Mouse (Mus musculus): ENCODE results near the gene Tekt1.

Tekt1 gene

DNA sequence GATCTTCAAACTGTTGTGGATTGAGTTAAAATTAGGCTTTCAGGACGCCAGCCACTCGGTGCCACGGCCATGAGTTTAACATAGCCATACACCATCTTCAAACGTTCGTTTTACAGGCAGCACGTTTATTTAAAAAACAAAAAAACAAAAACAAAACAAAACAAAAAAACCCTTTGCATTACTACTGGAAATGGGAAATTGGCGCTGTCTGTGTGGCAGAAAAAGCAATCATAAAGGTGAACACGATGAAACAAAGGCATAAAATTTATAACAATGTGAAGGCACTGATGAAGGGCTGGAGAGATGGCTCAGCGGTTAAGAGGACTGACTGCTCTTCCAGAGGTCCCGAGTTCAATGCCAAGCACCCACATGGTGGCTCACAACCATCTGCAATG lies at the start of gene Tekt1:
TSS of gene Tekt1 (minus strand) at position 96 of the 395 bp plus-strand sequence.
- no peak for DNase-seq (ENCODE audit: low spot score in 2 of 2)

DNA sequence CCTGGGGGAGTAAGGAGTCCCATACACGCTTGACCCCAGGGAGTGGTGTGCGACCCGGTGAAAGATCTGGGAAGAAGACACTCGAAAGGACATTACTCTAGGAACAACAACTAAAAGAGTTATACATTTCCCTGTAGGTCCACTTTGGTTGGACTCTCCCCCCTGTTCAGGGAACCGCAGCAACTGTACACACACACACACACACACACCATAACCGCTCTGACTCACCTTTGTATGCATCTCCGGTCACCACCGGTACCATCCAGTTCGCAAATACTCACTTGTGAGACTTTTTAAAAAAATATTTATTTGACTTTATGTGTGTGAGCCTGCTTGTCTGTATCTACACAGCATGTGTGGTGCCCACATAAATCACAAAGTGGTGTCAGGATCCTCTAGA lies 49.7 kb upstream of the Tekt1 start:
- no peak for DNase-seq (ENCODE audit: low spot score in 2 of 2)

DNA sequence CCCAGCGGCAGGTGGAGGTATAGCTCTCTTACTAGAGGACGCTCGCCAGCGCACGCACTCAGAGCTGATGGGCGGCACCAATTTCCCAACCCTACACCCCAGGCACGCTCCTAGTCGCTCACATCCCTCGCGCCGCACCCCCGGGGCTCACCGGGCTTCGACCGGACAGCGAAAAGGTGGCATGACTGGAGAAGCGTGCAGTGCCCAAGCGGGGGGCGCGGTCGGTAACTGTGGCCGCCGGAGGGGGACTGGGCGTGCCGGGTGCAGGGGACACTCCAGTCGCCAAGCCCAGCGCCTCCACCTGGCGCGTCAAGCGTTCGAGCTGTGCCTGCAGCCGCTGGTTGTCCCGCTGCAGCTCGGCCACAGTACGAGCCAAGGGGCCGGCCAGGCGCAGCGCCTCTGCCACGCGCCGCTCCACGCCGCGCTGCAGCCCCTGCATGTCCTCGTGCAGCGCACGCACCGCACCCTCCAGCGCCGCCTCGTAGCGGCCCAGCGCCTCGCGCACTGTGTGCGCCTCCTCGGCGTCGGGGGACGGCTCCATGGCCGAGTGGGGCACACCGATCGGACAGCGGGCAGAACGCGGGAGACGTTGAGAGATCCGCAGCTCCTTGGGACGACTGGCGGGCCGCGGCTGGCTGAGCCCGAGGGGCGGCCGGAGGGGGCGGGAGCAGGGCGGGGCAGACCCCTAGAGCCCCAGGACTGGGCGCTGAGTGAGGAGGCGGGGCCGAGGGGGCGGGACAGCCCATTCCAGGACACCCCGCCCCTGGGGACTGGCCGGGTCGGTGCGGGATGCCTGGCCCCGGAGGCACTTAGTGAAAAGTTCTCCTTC lies 49.1 kb upstream of the Tekt1 start, which contains the start of gene Smtnl2:
TSS of gene Smtnl2 (minus strand) at position 621 of the 829 bp plus-strand sequence.
- DNase-seq (ENCODE audit: low spot score in 2 of 2) = peak; percentile 92 to 93

DNA sequence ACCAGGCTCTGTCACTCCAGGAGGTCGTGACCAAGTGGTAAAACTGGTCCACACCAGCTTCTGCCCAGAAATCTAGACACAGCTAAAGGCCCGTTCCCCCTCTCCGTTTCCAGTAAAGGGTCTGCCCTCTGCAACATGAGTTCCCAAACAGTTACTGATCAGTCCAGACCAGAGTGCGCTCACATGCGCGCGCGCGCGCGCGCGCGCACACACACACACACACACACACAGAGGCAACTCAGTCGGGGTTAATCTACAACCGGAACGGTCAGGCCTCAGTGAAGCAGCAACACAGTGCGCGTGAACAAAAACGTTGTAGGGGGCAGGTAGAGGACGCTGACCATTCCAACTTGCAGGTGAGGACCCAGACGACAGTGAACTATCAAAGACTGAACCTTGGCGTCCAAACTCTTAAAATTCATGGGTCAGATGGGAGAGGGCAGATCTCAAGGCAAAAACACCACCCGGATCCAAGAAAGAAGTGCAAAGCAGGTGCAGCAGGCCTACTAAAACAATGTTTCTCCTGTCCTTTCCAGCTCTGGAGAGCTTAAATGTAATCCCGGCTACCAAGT lies 48.4 kb upstream of the Tekt1 start:
- DNase-seq (ENCODE audit: low spot score in 2 of 2) = no peak

DNA sequence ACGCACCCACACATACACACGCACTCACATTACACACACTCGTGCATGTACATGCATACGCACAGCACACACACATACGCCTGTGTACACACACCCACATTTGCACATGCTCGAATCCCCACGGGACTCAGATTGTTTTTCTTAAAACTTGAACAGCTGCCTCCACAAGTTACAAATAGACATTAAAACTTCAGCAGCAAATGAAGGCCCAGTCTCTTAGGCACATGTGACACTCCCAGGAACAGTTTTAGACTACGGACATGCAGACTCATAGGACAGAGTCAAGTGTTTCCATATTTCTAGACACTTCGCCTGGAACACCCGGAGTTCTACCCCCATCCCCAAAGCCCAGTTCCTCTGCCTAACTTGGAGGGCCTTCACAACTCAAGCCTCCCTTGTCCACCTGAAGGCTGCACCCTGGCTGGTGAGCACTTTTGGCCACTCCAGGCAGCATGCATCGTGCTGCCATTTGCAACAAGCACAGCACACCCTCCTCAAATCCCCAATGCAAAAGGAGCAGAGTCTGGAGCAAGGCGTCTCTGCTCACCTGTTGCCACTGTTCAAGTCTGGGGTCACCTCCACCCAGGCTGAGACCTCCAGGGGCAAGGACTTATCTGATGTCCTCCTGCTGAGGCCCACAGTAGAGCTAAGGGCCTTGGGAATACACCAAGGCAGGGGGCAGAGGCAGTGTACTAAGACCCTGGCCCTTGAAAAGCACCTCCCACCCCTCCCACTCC lies 47.6 kb upstream of the Tekt1 start:
- DNase-seq (ENCODE audit: low spot score in 2 of 2) = peak in 1 of 2 experiments; percentile 39

DNA sequence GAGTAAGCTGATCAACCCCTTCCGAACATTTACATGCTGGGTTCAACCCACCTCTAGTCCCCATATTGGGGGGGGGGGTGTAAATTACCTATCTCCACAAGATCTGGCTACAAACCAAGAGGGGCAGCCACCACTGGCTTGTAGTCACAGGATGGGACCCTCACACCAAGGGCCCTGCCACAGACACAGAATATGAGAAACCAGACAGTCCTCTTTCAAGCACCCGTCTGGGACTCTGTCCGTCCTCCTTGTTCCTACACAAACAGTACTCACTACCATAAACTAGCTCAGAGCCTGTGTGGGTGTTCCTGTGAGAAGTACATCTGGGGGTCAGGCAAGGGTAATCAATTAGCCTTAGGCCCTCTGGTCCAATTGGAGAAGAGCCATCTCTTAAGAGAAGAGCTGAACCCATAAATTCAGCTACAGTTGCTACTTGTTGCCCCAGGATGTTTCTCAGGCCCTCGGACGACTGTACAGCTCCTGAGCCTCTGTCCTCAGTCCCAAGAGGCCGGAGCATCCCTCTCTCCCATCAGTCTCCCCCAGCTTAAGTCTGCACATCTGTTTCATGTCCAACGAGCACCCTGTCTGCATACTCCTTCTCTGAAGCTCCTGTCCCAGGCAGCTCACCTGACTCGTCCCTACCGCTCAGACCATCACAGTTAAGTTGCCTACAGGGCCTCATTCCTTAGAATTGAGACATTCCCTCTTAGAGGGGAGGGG lies 46.4 kb upstream of the Tekt1 start:
- DNase-seq (ENCODE audit: low spot score in 2 of 2) = no peak

DNA sequence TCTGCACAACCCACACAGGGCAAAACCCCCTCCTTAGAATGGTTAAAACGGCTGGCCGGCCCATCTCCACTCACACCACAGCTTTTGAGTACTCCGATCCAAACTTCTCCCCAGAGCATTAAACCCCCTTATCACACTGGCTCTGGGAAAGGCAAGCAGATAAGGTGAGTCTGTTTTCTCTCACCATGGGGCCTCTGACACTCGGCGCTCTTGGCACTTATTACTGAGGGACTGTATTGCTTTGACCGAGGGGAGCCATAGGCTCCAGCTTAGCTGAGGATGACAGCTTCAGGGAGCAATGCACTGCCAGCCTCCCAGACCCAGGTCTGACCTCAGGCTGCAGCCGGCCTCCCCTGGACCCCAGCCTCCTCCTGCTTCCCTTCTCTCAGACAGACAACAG lies 45.3 kb upstream of the Tekt1 start:
- peak; percentile 74 to 79 for DNase-seq (ENCODE audit: low spot score in 2 of 2)

DNA sequence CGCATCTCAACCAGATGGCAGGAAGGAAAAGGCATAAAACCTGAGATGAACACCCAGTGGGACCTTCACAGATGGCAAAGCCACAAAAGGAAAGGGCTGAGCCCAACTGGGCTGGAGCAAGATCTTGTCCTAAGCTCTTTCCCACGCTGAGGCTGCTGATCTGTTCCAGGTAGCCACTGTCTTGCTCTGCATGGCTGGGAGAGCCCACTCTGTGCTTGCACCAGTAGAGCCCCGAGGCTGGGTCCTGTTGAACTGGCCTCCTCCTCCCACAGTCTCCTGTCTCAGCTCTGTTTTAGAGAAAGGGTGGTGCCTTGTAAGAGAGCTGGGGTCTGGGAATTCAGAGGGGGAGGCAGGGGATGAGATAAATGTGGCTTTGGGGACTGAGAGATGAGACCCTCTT lies 44.8 kb upstream of the Tekt1 start:
- DNase-seq (ENCODE audit: low spot score in 2 of 2) = no peak

DNA sequence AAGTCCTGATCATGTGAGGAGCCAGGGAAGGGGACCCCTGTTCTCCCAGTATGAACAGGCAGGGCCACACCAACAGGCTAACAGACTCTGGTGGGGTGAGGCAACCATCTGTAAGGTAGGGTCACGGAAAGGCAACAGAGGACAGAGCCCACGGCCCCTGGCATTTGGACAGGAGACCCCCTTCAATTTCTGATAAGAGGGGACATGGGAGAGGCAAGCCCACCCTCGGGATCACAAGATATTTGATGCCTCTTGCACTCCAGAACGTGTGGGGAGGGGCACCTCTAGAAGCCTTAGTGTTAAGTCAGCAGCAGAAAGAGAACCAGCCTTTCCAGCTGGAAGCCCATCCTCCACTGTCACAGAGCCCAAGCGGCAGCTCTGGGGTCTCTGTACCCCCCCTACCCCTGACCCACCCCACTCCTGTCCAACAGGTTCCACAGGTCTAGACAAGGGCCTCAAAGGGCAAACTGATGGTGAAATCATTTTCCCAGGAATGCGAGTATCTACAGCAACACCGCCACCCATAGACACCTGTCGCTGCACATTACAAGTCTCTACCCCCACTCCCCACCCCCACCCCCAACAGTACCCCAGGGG lies 43.9 kb upstream of the Tekt1 start:
- no peak for DNase-seq (ENCODE audit: low spot score in 2 of 2)

DNA sequence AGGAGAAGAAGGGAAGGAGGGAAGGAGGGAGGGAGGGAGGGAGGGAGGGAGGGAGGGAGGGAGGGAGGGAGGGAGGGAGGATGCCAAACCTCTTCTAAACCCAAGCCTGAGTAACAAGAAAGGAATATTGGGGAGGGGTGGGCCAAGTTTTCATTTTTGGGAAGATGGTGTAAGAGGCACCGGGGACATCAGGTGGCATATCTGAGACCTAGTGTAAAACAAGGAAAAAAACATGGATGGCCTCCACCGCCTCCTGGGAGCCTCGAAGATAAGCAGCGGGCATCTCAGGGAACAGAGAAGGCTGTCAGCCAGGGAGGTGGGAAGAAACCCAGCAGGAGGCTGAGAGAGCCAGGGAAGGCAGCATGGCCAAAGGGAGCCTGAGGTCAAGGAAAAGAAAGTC lies 43.3 kb upstream of the Tekt1 start:
- DNase-seq (ENCODE audit: low spot score in 2 of 2) = no peak

DNA sequence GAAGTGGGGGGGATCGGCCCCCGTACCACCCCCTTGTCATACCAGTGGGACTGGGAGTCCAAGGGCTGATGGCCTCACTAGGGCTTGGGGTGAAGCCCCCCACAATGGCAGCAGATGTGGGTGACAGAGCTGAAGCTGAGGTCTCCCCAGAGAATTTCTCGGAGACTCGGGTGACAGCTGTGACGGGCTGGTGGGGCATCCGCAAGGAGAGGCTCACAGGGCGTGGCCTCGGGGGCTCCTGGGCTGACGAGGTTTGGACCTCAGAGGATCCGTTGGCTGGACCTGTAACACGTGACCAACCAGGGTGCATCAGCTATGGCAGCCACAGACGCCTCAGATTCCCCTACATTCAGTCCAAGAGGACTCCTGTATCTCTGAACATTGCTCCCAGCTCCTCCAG lies 40.7 kb upstream of the Tekt1 start:
- no peak for DNase-seq (ENCODE audit: low spot score in 2 of 2)

DNA sequence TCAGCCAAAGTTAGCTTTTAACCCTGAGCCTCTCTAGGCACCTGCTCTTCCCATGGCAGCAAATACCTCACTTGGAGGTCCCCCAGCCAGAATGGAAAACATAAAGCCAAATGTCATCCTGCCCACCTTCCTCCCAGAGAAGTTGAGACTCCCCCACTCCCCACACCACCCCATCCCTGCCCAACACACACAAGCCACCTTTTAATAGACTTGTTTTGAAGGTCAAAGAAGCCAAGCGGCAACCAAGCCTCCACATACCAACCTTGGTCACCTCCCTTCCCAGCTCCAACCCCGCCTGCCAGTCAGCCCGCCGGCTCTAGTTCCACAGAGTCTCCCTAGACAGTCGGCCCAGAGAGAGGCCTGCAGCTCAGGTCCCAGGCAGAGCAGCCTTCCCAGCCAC lies 39.8 kb upstream of the Tekt1 start:
- DNase-seq (ENCODE audit: low spot score in 2 of 2) = no peak

DNA sequence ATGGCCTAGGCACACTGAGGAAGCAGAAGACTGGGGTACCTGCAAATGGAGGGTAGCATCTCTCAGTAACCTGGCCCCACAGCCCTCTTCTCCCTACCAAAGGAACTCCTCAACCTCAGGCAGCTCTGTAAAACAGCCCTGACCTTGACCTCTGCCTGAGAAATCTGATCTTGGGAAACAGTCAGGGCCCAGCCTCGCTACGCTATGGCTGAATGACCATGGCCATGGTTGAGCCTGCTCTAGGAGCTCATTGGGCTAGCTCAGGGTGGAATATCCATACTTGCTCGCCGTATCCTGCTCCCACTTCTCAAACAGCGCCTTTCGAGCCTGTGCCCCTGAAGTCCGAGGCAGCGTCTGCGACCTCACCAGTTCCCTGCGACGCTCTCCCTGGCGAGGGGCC lies 38.8 kb upstream of the Tekt1 start:
- DNase-seq (ENCODE audit: low spot score in 2 of 2) = no peak

DNA sequence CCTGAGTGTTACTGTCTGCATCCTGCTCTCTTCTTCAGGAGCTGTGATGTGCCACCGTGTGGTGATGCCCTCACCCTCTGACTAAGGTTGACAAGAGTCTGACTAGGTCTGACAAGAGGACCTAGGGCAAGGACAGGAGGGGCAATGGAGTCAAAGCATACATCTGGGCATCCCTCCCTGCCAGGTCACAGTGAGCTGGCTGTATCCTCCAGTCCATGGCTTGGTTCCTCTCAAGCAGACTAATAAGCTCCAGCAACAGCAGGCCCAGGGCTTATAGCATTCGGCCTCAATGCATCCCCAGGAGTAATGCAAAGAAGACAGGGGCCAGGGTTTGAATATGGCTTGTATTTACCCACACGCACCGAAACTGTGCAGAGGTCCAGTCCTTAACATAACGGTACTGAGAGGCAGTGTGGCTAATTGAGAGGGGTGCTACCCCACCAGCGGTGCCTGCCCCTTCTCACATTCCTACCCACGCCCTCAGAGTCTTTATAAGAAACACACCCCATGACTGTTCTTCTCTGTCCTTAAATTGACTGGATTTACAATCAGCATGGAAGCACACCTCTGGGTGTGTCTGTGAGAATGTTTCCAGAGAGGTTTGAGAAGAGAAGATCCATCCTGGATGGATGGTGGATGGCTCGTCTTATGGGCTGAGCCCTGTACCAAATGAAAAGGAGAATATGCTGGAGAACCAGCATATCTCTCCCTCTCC lies 35.7 kb upstream of the Tekt1 start:
- no peak for DNase-seq (ENCODE audit: low spot score in 2 of 2)

DNA sequence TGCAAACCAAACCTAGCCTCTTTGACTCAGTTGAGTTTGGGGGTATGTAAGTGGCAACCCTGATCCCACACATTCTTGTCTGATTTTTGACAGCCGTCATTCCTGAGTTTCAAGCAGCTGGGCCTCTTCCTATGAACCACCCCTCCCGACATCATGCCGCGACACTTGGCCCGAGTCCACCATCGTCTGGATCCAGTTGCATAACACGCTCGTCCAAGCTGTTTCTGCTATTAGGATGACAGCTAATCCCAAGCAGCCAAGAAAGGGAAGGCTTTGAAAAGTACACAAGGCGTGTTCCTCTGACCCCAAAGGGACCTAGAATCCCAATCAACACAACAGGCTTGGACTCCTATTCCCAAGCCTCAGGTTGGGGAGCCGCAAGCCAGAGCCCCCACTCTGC lies 34.8 kb upstream of the Tekt1 start:
- peak; percentile 92 for DNase-seq (ENCODE audit: low spot score in 2 of 2)

DNA sequence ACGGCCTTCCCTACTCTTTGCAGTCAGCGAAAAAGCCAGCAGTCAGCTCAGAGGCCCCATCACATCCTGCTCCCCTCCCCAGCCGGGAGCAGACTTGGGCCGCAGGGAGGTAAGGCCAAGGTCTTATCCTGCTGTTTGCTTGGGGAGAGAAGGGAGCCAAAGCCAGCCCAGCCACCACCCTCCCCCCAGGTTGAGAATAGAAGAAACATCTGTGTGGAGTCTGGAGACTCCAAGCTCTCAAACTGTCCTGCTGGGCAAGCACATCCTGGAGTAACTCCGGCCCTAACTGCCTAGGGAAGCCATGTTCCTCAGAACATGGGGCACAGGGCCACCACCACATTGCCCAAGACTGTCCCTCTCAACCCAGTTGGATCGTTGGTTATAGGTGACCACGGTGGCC lies 34.4 kb upstream of the Tekt1 start:
- DNase-seq (ENCODE audit: low spot score in 2 of 2) = peak; percentile 73 to 85

DNA sequence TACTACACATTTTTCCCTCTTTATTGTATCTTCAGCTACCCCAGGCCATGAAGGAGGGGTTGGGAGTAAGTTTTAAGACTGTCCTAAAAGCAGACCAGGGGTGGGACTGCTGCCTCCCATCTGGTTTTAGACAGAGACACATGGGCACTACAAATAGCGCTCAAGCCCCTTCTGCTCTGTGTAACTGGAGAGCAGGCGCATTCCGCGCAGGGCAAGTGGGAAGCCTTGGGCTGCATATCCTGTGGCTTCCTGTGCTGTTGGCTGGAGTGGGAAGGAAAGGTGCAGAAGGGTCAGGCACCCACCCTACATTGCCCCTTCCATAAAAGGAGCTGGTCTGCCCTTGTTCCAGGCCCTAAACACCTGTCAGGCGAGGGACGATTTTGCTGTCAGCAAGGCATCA lies 33.4 kb upstream of the Tekt1 start:
- no peak for DNase-seq (ENCODE audit: low spot score in 2 of 2)

DNA sequence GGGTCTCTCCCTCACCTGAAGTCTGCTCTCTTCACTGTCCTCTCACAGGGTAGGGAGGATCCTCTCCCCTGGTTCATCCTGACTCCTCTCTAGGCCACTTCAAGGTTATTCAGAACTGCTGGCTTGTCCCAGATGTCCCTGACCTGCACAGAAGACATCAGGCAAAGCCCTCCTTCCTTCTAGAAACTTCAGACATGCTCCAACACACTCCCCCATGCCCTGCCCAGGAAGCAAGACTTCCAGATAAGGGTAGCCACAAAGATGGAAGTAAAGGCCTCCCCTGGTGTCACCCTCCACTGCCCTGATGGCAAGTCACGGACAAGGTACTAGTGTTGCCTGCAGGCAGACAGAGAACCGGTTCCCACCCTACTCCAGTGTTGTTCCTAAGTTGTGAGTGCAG lies 32.5 kb upstream of the Tekt1 start:
- DNase-seq (ENCODE audit: low spot score in 2 of 2) = no peak

DNA sequence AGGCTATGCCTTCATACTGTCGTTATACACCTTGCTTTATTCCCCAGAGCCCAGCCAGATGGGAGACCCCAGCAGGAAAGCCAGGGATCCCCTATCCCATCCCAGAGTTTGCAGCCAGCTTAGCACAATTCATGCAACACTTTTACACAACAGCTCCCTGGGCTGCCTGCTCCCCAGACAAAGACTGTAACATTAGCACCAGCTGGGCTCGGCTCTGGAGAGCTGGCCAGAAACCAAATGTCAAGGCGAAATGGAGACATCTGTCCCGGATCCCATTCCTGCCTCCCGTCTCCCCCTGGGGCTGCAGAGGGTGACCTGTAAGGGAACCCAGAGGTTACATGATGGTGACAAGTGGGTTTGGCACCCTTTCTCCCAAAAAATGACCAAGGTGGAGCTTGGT lies 31.4 kb upstream of the Tekt1 start:
- peak; percentile 67 for DNase-seq (ENCODE audit: low spot score in 2 of 2)

DNA sequence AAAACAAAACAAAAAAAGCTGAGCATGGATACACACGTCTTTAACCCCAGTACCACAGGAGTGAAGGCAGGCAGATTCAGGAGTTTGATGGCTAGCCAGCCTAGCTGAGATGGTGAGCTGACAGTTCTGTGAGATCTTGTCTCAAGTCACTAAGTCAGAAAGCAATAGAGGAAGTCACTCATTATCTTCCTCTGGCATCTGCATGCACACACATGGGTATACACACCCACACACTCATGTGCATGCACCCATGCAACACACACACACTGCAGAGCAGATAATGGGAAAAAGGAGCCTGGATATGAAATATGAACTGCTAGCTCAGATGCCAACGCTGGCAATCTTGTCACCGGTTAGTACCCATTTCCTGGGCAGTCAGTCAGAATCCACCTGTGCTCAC lies 31.0 kb upstream of the Tekt1 start:
- DNase-seq (ENCODE audit: low spot score in 2 of 2) = no peak

DNA sequence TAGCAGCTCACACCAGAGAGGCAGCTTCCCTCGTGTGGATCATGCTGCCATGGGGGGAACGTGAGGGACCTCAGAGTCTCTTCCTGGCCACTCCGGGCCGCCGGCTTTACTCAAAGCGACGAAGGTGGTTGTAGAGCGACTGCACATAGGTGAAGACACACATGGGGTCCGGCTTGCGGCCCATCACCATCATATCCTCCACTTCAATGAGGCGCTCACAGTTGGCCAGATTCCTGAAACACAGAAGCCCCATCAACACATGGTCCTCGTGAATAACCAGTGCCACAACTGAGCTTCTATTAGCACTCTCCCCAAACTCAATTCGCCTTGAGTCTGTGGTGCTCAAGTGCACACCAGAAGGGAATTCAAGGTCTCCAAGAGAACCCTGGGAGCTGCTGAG lies 28.9 kb upstream of the Tekt1 start:
- no peak for DNase-seq (ENCODE audit: low spot score in 2 of 2)

Data from heart, adult 9 months (tissue).